Mouse (Mus musculus) thymus, postnatal 14 days (tissue): Measurements from ENCODE around the gene Rhbdd2.

Experiments used
- DNase-seq: peaks from one replicate; pipeline ENCODE4 v3.0.0; 2021

Rhbdd2 gene

DNA sequence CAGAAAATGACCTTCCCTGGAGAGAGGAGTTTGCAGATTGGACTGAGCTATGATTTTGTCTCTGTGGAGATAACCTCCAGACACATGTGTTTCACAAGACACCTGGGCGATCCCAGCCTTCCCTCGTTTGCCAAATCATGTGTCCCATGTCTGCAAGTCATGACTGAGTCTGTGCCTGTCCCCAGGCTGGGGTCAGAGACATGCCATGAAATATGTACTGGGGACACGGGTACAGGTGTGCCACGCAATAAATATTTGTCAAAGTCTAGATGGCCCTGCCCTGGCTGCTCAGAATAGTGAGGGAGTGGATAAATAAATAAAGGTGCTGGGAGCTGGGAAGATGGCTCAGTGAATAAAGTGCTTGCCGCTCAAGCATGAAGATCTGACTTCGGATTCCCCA, 13.6 kb downstream of the Rhbdd2 start:
- no peak for DNase-seq

- DNase-seq = no peak
These were observed 16.3 kb downstream of the Rhbdd2 start for GRCm38 (mm10) chr5:135648461-135649308.

DNA sequence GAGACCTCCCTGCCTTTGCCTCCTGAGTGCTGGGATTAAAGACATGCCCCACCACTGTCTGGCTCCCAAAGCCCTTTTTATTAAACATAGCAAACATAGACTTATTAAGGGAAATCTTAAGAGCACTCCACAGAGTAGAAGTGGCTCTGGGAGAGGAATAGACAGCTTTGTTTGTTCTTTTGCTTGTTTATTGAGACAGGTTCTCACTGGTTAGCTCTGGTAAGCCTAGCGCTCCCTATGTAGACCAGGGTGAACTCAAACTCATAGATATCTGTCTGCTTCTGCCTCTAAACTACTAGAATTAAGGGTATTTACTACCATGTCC, 16.9 kb downstream of the Rhbdd2 start:
- no peak for DNase-seq

- DNase-seq = no peak
These were observed 19.1 kb downstream of the Rhbdd2 start for GRCm38 (mm10) chr5:135651536-135651935.

DNA sequence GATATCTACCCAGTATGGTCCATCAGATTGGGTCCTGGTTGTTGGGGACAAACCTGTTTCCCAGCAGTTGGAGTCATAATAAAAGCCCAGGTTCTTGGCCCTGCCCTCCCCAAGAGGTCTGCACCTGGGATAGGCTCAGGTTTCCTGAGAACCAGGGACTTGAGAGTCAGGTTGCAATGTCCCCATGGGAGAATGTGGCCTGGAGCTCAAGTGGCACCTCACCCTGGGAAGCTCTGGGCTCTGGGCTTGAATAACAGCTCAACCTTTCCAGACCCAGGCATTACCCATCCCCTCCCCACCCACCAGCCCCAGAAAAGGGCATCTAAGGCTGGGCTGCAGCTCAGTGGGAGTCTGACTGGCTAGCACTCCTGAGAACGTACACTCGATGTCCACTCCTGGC, 20.8 kb downstream of the Rhbdd2 start:
- DNase-seq = no peak

- DNase-seq = no peak
These were observed 23.6 kb downstream of the Rhbdd2 start for GRCm38 (mm10) chr5:135656046-135656445.

- no peak for DNase-seq
These were observed 24.7 kb downstream of the Rhbdd2 start for GRCm38 (mm10) chr5:135657128-135657527.

DNA sequence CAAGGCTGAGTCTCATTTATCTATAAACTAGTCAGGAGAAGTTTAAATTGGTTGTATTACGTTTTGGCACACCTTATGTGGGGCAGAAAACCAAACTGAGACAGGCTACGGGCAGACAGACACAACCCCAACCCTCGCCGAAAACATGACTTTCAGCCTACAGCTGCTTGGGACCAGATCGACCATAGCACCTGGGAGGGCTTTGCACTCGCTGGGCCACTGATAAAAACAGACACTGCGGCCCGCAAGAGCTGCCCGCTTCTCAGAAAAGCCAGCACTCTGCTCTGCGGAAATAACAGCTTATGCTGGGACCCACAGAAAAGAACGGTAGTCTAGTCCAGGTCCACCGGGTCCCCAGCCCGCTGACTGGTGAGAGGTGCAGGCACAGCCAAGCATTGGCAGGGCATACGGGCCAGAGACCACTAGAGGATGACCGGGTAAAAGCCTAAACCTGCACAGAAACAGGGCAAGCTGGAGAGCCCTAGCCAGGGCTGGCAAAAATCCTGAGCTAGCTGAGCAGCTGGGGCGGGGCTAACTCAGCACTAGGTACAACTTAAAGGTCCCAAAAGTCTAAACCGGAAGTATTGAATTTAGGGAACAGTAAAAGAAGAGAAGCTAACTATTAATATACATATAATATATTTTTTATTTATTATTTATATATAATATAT, 25.4 kb downstream of the Rhbdd2 start:
- no peak for DNase-seq

- DNase-seq = no peak
These were observed 27.5 kb downstream of the Rhbdd2 start for GRCm38 (mm10) chr5:135659956-135660355.

DNA sequence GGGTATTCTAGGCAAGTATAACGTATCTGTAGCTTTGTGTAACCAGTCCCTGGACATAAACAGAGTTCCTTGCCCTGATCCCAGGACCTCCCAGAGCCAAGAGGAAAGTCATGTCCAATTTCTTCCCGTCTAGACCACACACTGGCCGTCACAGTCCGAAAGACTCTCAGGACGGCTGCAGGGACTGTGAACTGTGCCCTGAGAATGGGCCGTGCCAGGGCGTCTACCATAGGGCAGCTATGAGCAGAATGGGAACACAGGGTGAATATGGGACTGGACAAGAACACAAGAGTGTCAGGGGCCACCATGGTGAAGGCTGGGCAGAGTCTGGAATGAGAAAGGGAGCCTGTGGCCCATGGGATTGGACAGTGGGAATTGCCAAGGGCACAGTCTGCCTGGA, 28.1 kb downstream of the Rhbdd2 start:
- no peak for DNase-seq

DNA sequence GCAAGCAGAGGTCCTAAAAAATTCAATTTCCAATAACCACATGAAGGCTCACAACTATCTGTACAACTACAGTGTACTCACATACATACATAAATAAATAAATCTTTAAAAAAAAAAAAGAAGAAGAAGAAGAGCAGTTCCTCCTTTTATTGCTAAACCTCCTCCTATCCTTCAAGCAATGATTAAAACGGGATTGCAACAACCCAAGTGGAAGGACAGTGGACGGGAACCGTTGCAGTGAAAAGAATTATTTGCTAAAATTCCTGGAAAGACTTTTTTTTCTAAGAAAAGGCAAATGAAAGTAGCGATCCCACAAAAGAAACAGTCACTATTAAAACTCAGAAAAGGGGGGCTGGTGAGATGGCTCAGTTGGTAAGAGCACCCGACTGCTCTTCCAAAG, 34.5 kb downstream of the Rhbdd2 start:
- no peak for DNase-seq

DNA sequence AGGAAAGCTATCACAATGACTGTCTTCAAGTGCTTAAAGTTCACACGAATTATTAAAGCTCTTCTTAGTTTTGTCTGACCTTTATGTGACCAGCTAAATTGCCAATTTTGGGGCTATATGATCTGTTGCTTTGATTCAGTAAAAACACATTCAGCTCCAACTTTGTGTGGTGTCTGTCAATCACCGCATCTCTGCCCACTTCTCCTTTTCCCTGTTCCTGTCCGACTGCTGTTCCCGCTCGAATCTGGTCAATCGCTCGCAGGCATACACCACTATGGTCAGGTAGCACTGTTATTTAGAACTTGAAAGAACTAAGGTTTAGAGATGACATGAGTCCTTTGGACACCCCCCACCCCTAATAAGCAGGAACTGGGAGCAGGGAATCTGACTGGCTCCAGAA, 35.7 kb downstream of the Rhbdd2 start:
- no peak for DNase-seq

DNA sequence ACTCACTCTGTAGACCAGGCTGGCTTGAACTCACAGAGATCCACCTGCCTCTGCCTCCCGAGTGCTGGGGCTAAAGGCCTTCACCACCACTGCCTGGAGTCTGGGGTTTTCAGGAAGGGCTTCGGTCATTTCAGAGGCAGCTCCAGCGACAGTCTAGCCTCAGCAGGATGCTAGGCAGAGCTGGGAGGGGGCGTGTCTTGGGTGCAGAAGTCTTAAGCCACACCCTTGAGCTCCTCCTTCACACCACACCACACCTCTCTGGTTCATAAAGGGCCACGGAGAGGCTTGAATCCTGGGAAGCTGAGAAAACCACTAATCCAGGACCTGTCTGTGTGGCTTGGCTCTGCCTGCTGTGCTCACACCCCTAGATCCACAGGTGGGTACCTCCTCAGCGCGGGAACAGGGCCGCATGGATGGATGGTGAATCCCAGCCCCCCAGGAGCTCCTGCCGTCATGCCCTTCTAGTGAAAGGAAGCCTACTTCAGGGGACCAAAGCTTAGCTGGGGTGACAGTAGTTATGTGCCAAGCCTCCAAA, 37.4 kb downstream of the Rhbdd2 start, which contains the start of gene Por:
Por (plus strand) TSS at position 293 of the 535 bp plus-strand sequence.
- peak; percentile 27 for DNase-seq

GRCm38 (mm10) chr5:135670881-135671280, 38.5 kb downstream of the Rhbdd2 start:
- no peak for DNase-seq

GRCm38 (mm10) chr5:135672509-135672908, 40.1 kb downstream of the Rhbdd2 start:
- no peak for DNase-seq

- no peak for DNase-seq
These were observed 40.6 kb downstream of the Rhbdd2 start for GRCm38 (mm10) chr5:135672980-135673379.

GRCm38 (mm10) chr5:135674349-135674775, 41.9 kb downstream of the Rhbdd2 start:
- no peak for DNase-seq

GRCm38 (mm10) chr5:135674821-135675220, 42.4 kb downstream of the Rhbdd2 start:
- DNase-seq = peak; percentile 35

DNA sequence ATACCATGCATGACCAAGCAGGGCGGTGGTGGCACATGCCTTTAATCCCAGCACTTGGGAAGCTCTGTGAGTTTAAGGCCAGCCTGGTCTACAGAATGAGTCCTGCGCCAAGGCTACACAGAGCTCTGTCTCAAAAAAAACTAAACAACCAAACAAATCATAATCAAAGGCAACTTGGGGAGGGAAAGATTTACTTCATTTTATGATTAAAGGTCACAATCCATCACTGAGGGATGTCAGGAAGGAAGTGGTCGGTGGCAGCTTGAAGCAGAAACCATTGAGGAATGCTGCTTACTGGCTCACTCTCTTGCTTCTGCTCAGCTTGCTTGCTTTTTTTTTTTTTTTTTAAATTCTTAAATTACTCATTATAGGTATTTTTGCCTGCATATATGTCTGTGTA, 44.3 kb downstream of the Rhbdd2 start:
- no peak for DNase-seq

GRCm38 (mm10) chr5:135677251-135677650, 44.8 kb downstream of the Rhbdd2 start:
- DNase-seq = no peak

DNA sequence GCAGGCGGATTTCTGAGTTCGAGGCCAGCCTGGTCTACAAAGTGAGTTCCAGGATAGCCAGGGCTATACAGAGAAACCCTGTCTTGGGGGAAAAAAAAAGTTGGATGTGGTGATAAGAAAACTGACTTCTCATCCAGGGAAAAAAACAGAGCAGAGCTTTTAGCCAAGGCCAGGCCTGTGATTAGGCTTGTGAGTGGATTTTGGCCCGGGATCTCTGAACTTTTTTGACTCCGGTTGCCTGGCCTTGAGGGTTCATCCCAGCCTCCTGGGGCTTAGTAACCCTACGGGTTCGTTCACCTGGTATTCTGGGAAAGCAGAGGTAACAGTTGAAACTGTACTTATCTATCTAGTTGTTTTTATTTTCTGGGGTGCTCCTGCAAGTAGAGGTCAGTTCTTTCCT, 46.1 kb downstream of the Rhbdd2 start:
- no peak for DNase-seq

DNA sequence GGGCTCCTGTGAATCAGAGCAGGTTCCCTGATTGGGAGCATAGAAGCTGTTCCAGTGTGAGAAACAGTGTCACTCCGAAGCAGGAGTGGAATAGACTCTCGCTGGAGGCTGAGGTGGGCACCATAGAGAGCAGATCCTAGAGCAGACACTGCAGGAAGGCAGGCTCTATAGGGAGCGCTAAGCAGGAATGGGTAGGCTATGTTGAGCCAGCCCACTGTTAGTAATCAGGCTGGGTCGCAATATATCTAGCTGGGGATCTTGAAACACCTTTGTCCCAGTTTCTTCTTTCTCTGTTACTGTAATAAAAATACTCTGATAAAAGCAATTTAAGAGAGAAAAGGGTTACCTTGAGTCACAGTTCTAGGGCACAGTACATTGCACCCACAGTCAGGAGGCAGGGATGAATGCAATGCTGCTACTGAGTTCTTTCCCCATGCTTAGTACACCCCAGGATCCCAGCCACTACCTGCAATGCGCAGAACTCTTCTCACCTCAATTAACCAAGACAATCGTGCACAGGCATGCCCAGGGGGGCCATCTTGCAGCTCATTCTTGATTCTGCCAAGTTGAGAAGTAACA, 48.6 kb downstream of the Rhbdd2 start:
- no peak for DNase-seq

DNA sequence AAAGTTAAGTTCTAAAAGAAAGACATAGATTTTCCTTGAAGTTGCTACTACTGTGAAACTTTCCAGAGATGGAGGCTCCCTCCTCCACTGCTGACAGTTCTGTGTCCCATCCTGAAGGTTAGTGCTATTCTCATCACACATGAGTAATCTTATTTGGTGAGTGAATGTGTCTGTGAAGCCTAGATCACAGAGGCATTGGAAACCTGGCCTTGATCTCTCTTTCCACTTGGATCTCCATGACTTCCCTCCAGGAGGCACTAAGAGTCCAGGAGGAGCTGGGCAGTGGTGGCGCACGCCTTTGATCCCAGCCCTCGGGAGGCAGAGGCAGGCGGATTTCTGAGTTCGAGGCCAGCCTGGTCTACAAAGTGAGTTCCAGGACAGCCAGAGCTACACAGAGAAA, 49.6 kb downstream of the Rhbdd2 start:
- no peak for DNase-seq
